ENCODE assay signal across 8 mouse cellular contexts in genomic region chr5:77266886-77267401, GRCm38 (mm10). TPM values are rescaled to one million over a fixed set of nuclear protein-coding genes. Genes with fewer than 3 reads are reported as not detected.
A peak's percentile ranks its signal among the peaks of the same experiment; 100 is the strongest.
DNase-seq lines count a peak whose midpoint lies in the region; ATAC-seq lines count a peak whose summit lies in the region.

No protein-coding gene starts in this region.

- H3K4me1 ChIP-seq in kidney, embryonic 14.5 days (ENCODE audit: control insufficient read depth, insufficient read depth, low read length), result peaks cover 8% of the 10 kb centered on the region; the same call in 1 of the 2 replicates
- peaks cover 24% of the 10 kb centered on the region for H3K4me1 ChIP-seq in hindbrain, embryonic 13.5 days (replicated peaks)

- WGBS in kidney, embryonic 14.5 days, result 3% methylated on average over 11 of the region's 11 CpGs
- 2% methylated on average over 11 of the region's 11 CpGs for WGBS in hindbrain, embryonic 13.5 days

- H3K9me3 ChIP-seq in kidney, embryonic 14.5 days (ENCODE audit: control insufficient read depth, low read length), result no peaks in the 10 kb centered on the region
- H3K9me3 ChIP-seq in hindbrain, embryonic 13.5 days, result no peaks in the 10 kb centered on the region

- peak overlapping the region; percentile 64 for H3K4me2 ChIP-seq in kidney, embryonic 14.5 days (replicated peaks; ENCODE audit: low read depth, low read length)
- peak overlapping the region; percentile 72 for H3K4me2 ChIP-seq in hindbrain, embryonic 13.5 days

- H3K4me3 ChIP-seq in kidney, embryonic 14.5 days (ENCODE audit: low read length), result peak overlapping the region; percentile 97
- H3K4me3 ChIP-seq in hindbrain, embryonic 13.5 days, result peak overlapping the region; percentile 94

- no peaks in the 10 kb centered on the region for H3K27me3 ChIP-seq in kidney, embryonic 14.5 days (ENCODE audit: control insufficient read depth, insufficient read depth, low read length)
- no peaks in the 10 kb centered on the region for H3K27me3 ChIP-seq in hindbrain, embryonic 13.5 days

- peak overlapping the region; percentile 95 for H3K9ac ChIP-seq in kidney, embryonic 14.5 days (ENCODE audit: low read depth, low read length)
- H3K9ac ChIP-seq in hindbrain, embryonic 13.5 days, result peak overlapping the region; percentile 85

- peaks cover 37% of the 10 kb centered on the region for H3K36me3 ChIP-seq in kidney, embryonic 14.5 days (ENCODE audit: control insufficient read depth, insufficient read depth, low read length)
- H3K36me3 ChIP-seq in hindbrain, embryonic 13.5 days, result peaks cover 16% of the 10 kb centered on the region

- peak overlapping the region; percentile 99 for H3K27ac ChIP-seq in kidney, embryonic 14.5 days (ENCODE audit: low read depth, low read length)
- peak overlapping the region; percentile 90 for H3K27ac ChIP-seq in hindbrain, embryonic 13.5 days

- no peak for ATAC-seq in kidney, embryonic 14.5 days (ENCODE audit: low FRiP score, low TSS enrichment)
- no peak for ATAC-seq in hindbrain, embryonic 13.5 days (ENCODE audit: low FRiP score)

- DNase-seq in kidney, adult 18-20 months, result no peak
- DNase-seq in c-Kit-positive CD71-positive TER-119-positive erythroid progenitor cells, embryonic 14.5 days (ENCODE audit: low spot score), result peak; percentile 55
- peak; percentile 17 for DNase-seq in lung, postnatal 25 days (ENCODE audit: low spot score)
- DNase-seq in thymus, postnatal 14 days, result peak; percentile 38
- DNase-seq in urinary bladder, adult 18-20 months (ENCODE audit: low spot score in 2 of 2), result no peak
- DNase-seq in cerebellum, postnatal 36 days, result no peak

RNA-seq across cellular contexts. Expression of gene Rest, which starts 1.7 kb away (rescaled TPM):
- 38.2 and 54.2 TPM in 2 replicates for polyA plus RNA-seq in kidney, embryonic 14.5 days (2014; fragmentation: Nextera tagmentation; extraction: Ambion mirVana)
- 9.8 and 10.1 TPM in 2 replicates for polyA plus RNA-seq in hindbrain, embryonic 13.5 days (2015; fragmentation: Nextera tagmentation; extraction: Ambion mirVana)

RNA-seq across cellular contexts. Expression of gene Noa1, which starts 42.9 kb away (rescaled TPM):
- 31.5 and 33.2 TPM in 2 replicates for polyA plus RNA-seq in kidney, embryonic 14.5 days (2014; fragmentation: Nextera tagmentation; extraction: Ambion mirVana)
- 32.5 and 32.8 TPM in 2 replicates for polyA plus RNA-seq in hindbrain, embryonic 13.5 days (2015; fragmentation: Nextera tagmentation; extraction: Ambion mirVana)

RNA-seq across cellular contexts. Expression of gene Polr2b, which starts 43.0 kb away (rescaled TPM):
- 55.8 and 77.5 TPM in 2 replicates for polyA plus RNA-seq in kidney, embryonic 14.5 days (2014; fragmentation: Nextera tagmentation; extraction: Ambion mirVana)
- polyA plus RNA-seq in hindbrain, embryonic 13.5 days (2015; fragmentation: Nextera tagmentation; extraction: Ambion mirVana), result 69.2 and 70.0 TPM in 2 replicates

RNA-seq across cellular contexts. Expression of gene Spink2, which starts 55.7 kb away (rescaled TPM):
- 1.6 and 1.7 TPM in 2 replicates for polyA plus RNA-seq in kidney, embryonic 14.5 days (2014; fragmentation: Nextera tagmentation; extraction: Ambion mirVana)
- polyA plus RNA-seq in hindbrain, embryonic 13.5 days (2015; fragmentation: Nextera tagmentation; extraction: Ambion mirVana), result 1.1 and 2.4 TPM in 2 replicates

Comparison
In these comparisons a context has a peak if more than half of its experiments do, and no peak if none do; other contexts are left out.
1. DNase-seq: peak in c-Kit-positive CD71-positive TER-119-positive erythroid progenitor cells, embryonic 14.5 days (single experiment), lung, postnatal 25 days (single experiment) and thymus, postnatal 14 days (single experiment); none in kidney, adult 18-20 months (single experiment), urinary bladder, adult 18-20 months (0 of 2) and cerebellum, postnatal 36 days (0 of 2).